Mouse (Mus musculus): ENCODE measurements at regions not wholly inside any gene's neighbourhood (a gene's known extent, or its start where the extent isn't known, plus 50 kb on each side); places are given as distances from the start of the nearest gene placed in this dataset.

DNA sequence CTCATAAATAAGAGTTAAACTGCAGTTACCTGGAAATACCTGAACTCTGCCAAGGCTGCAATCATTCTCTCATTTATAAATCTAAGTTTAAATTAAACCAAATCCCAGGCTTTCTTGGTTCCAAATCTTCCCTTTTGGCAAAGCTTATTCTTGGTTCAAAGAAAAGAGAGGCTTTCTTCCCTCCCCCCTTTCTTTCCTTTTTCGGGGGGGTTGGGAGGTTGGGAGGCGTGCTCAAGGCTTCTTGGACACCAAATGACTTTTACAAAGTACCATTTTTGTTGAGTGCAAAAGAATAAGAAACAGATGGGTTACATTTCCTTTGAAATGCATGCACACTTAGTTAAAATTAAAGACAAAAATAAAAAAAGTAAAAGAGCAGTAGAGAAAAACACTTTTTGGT, 105.4 kb upstream of the Mroh9 start:
- Histone ChIP-seq H3K4me1 (ENCODE audit: control insufficient read depth, insufficient read depth, low read length) (no peaks in the 10 kb centered on the region), H3K27ac (ENCODE audit: insufficient read depth, low read length) (no peak overlapping the region), H3K4me3 (ENCODE audit: insufficient read depth, low read length) (no peak overlapping the region)
- TF ChIP-seq POLR2A (IDR thresholded peaks at IDR 0.05; ENCODE audit: extremely low read depth, insufficient read depth, low read length) (no peak), CTCF (IDR thresholded peaks at IDR 0.05; ENCODE audit: extremely low read depth, insufficient read depth, low read length) (no peak)

GRCm38 (mm10) chr1:163181851-163182250, 96.4 kb upstream of the Mroh9 start:
- no peak overlapping the region for H3K4me3 ChIP-seq (ENCODE audit: insufficient read depth, low read length)
- H3K4me1 ChIP-seq (ENCODE audit: control insufficient read depth, insufficient read depth, low read length), result no peaks in the 10 kb centered on the region
- TF ChIP-seq POLR2A (IDR thresholded peaks at IDR 0.05; ENCODE audit: extremely low read depth, insufficient read depth, low read length) (no peak), CTCF (IDR thresholded peaks at IDR 0.05; ENCODE audit: extremely low read depth, insufficient read depth, low read length) (no peak)
- no peak overlapping the region for H3K27ac ChIP-seq (ENCODE audit: insufficient read depth, low read length)

- Histone ChIP-seq H3K4me1 (ENCODE audit: control insufficient read depth, insufficient read depth, low read length) (no peaks in the 10 kb centered on the region), H3K4me3 (ENCODE audit: insufficient read depth, low read length) (no peak overlapping the region), H3K27ac (ENCODE audit: insufficient read depth, low read length) (no peak overlapping the region)
- no peak for TF ChIP-seq CTCF (IDR thresholded peaks at IDR 0.05; ENCODE audit: extremely low read depth, insufficient read depth, low read length)
- TF ChIP-seq POLR2A (IDR thresholded peaks at IDR 0.05; ENCODE audit: extremely low read depth, insufficient read depth, low read length), result no peak
Observed at GRCm38 (mm10) chr1:163177011-163177410, 91.5 kb upstream of the Mroh9 start.

DNA sequence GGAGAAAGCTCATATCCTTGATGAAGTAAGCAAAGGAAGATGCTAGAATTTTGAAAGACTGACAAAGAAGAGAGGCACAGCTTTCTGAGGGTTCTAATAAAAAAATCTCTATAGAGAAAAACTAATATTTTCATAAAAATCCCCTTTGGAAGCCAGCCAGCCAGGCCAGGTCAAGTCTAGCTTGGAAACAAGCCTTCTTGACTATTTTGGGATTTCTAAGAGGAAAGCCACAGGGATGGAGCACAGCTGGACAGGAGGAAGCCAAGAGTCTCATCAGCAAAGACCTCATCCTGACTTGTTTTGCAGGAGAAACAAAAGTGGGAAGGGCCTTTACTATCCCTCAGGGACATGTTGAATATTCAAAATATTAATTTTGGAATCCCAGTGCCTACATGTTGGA, 81.6 kb upstream of the Mroh9 start:
- Histone ChIP-seq H3K4me3 (ENCODE audit: insufficient read depth, low read length) (no peak overlapping the region), H3K27ac (ENCODE audit: insufficient read depth, low read length) (no peak overlapping the region), H3K4me1 (ENCODE audit: control insufficient read depth, insufficient read depth, low read length) (no peaks in the 10 kb centered on the region)
- no peak for TF ChIP-seq CTCF (IDR thresholded peaks at IDR 0.05; ENCODE audit: extremely low read depth, insufficient read depth, low read length)
- TF ChIP-seq POLR2A (IDR thresholded peaks at IDR 0.05; ENCODE audit: extremely low read depth, insufficient read depth, low read length), result no peak

- TF ChIP-seq POLR2A (IDR thresholded peaks at IDR 0.05; ENCODE audit: extremely low read depth, insufficient read depth, low read length) (no peak), CTCF (IDR thresholded peaks at IDR 0.05; ENCODE audit: extremely low read depth, insufficient read depth, low read length) (no peak)
- no peak overlapping the region for H3K4me3 ChIP-seq (ENCODE audit: insufficient read depth, low read length)
- no peaks in the 10 kb centered on the region for H3K4me1 ChIP-seq (ENCODE audit: control insufficient read depth, insufficient read depth, low read length)
- H3K27ac ChIP-seq (ENCODE audit: insufficient read depth, low read length), result no peak overlapping the region
Observed at GRCm38 (mm10) chr1:163163636-163164035, 78.2 kb upstream of the Mroh9 start.

GRCm38 (mm10) chr1:163159911-163160310, 74.4 kb upstream of the Mroh9 start:
- H3K4me1 ChIP-seq (ENCODE audit: control insufficient read depth, insufficient read depth, low read length), result no peaks in the 10 kb centered on the region
- TF ChIP-seq POLR2A (IDR thresholded peaks at IDR 0.05; ENCODE audit: extremely low read depth, insufficient read depth, low read length), result no peak
- TF ChIP-seq CTCF (IDR thresholded peaks at IDR 0.05; ENCODE audit: extremely low read depth, insufficient read depth, low read length), result no peak
- H3K4me3 ChIP-seq (ENCODE audit: insufficient read depth, low read length), result no peak overlapping the region
- no peak overlapping the region for H3K27ac ChIP-seq (ENCODE audit: insufficient read depth, low read length)

DNA sequence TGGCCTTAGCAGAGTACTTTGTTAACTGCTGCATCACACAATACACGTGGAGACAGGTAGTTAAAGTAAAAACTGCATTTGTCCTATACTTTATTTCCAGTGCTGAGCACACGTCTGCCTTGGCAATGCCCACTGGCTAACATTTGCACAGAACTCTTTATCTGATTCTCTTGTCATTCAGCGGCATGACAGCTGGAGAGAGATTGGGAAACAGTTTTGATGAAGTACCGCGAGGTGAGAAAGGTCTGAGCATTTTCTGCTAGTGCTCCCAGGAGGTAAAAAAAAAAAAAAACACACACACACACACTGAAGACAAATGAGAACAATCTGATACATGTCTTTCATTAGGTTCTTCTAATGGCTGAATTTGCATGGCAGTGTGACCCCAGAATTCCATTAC, 73.0 kb upstream of the Mroh9 start:
- Histone ChIP-seq H3K4me1 (ENCODE audit: control insufficient read depth, insufficient read depth, low read length) (no peaks in the 10 kb centered on the region), H3K27ac (ENCODE audit: insufficient read depth, low read length) (no peak overlapping the region), H3K4me3 (ENCODE audit: insufficient read depth, low read length) (no peak overlapping the region)
- no peak for TF ChIP-seq CTCF (IDR thresholded peaks at IDR 0.05; ENCODE audit: extremely low read depth, insufficient read depth, low read length)
- TF ChIP-seq POLR2A (IDR thresholded peaks at IDR 0.05; ENCODE audit: extremely low read depth, insufficient read depth, low read length), result no peak

- TF ChIP-seq CTCF (IDR thresholded peaks at IDR 0.05; ENCODE audit: extremely low read depth, insufficient read depth, low read length) (peak; percentile 97), POLR2A (IDR thresholded peaks at IDR 0.05; ENCODE audit: extremely low read depth, insufficient read depth, low read length) (no peak)
- Histone ChIP-seq H3K27ac (ENCODE audit: insufficient read depth, low read length) (no peak overlapping the region), H3K4me3 (ENCODE audit: insufficient read depth, low read length) (peak overlapping the region; percentile 36; the same call in 1 of the 2 replicates), H3K4me1 (ENCODE audit: control insufficient read depth, insufficient read depth, low read length) (no peaks in the 10 kb centered on the region)
Observed at GRCm38 (mm10) chr1:163150203-163150855, 64.9 kb upstream of the Mroh9 start.

GRCm38 (mm10) chr1:163146641-163147040, 61.2 kb upstream of the Mroh9 start:
- TF ChIP-seq CTCF (IDR thresholded peaks at IDR 0.05; ENCODE audit: extremely low read depth, insufficient read depth, low read length) (no peak), POLR2A (IDR thresholded peaks at IDR 0.05; ENCODE audit: extremely low read depth, insufficient read depth, low read length) (no peak)
- H3K27ac ChIP-seq (ENCODE audit: insufficient read depth, low read length), result no peak overlapping the region
- H3K4me3 ChIP-seq (ENCODE audit: insufficient read depth, low read length), result no peak overlapping the region
- H3K4me1 ChIP-seq (ENCODE audit: control insufficient read depth, insufficient read depth, low read length), result no peaks in the 10 kb centered on the region

DNA sequence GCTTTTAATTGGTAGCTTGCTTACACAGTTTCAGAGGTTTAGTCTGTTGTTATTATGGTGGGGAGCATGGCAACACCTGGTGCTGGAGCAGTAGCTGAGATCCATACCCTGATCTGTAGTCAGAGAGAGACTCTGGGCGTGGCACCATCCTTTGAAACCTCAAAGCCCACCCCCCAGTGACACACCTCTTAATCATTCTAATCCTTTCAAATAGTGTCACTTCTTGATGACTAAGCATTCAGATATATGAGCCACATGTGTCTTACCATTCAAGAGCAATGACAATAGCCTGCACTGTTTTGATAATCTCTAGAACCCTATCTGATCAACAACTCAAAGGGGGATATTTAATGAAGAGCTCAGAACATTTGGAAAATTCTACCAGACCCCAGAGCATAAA, 57.6 kb upstream of the Mroh9 start:
- Histone ChIP-seq H3K4me1 (ENCODE audit: control insufficient read depth, insufficient read depth, low read length) (no peaks in the 10 kb centered on the region; the same call in 1 of the 2 replicates), H3K27ac (ENCODE audit: insufficient read depth, low read length) (no peak overlapping the region), H3K4me3 (ENCODE audit: insufficient read depth, low read length) (no peak overlapping the region)
- TF ChIP-seq CTCF (IDR thresholded peaks at IDR 0.05; ENCODE audit: extremely low read depth, insufficient read depth, low read length), result no peak
- no peak for TF ChIP-seq POLR2A (IDR thresholded peaks at IDR 0.05; ENCODE audit: extremely low read depth, insufficient read depth, low read length)

All from cortical plate, adult 2 months (tissue).